Mouse (Mus musculus) liver, embryonic 14.5 days (tissue): Measurements from ENCODE around the gene Atpif1. TPM values are rescaled to one million over a fixed set of nuclear protein-coding genes. Genes with fewer than 3 reads are reported as not detected.

Experiments used
- ATAC-seq: fragments of 200-750 bp; cut with Nextera tagmentation; 2 replicates; pipeline ENCODE4 v1.8.0; 2017; ENCODE audit warnings: moderate number of reproducible peaks, mild to moderate bottlenecking, moderate library complexity; ENCODE audit not compliant: insufficient read depth
- DNase-seq, 3 experiments: peaks; one replicate each; pipeline ENCODE4 v3.0.0-alpha.2; 2012 to 2013; ENCODE audit warnings: low read depth in 3 of 3, low spot score in 3 of 3
- H3K27ac ChIP-seq: fragments of 300-500 bp; sonication (generic); 2 replicates; pipeline ENCODE4 v1.5.1; 2014; ENCODE audit warnings: moderate library complexity, mild to moderate bottlenecking, control low read depth, inconsistent platforms
- H3K27me3 ChIP-seq: fragments of 300-500 bp; sonication (generic); 2 replicates; pipeline ENCODE4 v1.6.1; 2014; ENCODE audit warnings: mild to moderate bottlenecking, low read length, moderate library complexity; ENCODE audit not compliant: control insufficient read depth, insufficient read depth
- H3K36me3 ChIP-seq: fragments of 300-500 bp; sonication (generic); replicated peaks from 2 replicates; pipeline ENCODE4 v1.6.1; 2014; ENCODE audit warnings: low read depth; ENCODE audit not compliant: control insufficient read depth, insufficient read depth
- H3K4me1 ChIP-seq, 2 experiments: fragments of 200-500 bp in 1 of 2; fragments of 300-500 bp in 1 of 2; sonication (generic) in 1 of 2; replicated peaks; 2 replicates each; pipeline ENCODE4 v1.6.1; 2012 to 2014; ENCODE audit warnings: antibody characterized with exemption in 1 of 2, inconsistent platforms in 1 of 2, low read length in 1 of 2; ENCODE audit not compliant: control insufficient read depth in 2 of 2, insufficient read depth in 2 of 2
- H3K4me2 ChIP-seq: fragments of 300-500 bp; sonication (generic); 2 replicates; pipeline ENCODE4 v1.6.1; 2014; ENCODE audit warnings: low read depth, mild to moderate bottlenecking, control low read depth, moderate library complexity
- H3K4me3 ChIP-seq, 2 experiments: fragments of 200-500 bp in 1 of 2; fragments of 300-500 bp in 1 of 2; sonication (generic) in 1 of 2; 2 replicates each; pipeline ENCODE4 v1.5.1; 2012 to 2014; ENCODE audit warnings: low read depth in 2 of 2, low read length in 2 of 2, mild to moderate bottlenecking in 2 of 2, control low read depth in 1 of 2, inconsistent platforms in 1 of 2, moderate library complexity in 1 of 2; ENCODE audit not compliant: insufficient read depth in 1 of 2
- H3K9ac ChIP-seq: fragments of 300-500 bp; sonication (generic); replicated peaks from 2 replicates; pipeline ENCODE4 v1.6.1; 2014; ENCODE audit warnings: mild to moderate bottlenecking, control low read depth, moderate library complexity
- H3K9me3 ChIP-seq: fragments of 300-500 bp; sonication (generic); 2 replicates; pipeline ENCODE4 v1.6.1; 2016; ENCODE audit warnings: low read length, mixed read lengths; ENCODE audit not compliant: control insufficient read depth
- CTCF ChIP-seq: IDR thresholded peaks from 2 replicates; pipeline ENCODE4 v1.5.1; 2016; ENCODE audit warnings: antibody characterized with exemption, low read depth, control low read depth
- EP300 ChIP-seq: IDR thresholded peaks from 2 replicates; pipeline ENCODE4 v1.6.1; 2016; ENCODE audit warnings: antibody characterized with exemption, low read depth
- WGBS: fragments of 180-500 bp; shearing (Covaris S2); extraction: QIAGEN DNeasy Blood & Tissue Kit; methylation state at CpG from one replicate; pipeline ENCODE4 v1.1.7; 2014; ENCODE audit not compliant: insufficient replicate concordance; 5-methylcytosine and 5-hydroxymethylcytosine counted together
- polyA plus RNA-seq, 2 experiments: library from polyadenylated mRNA; depleted of rRNA in 1 of 2; stranded (reverse) in 1 of 2; unstranded in 1 of 2; fragments of >200 nt; fragmentation: Nextera tagmentation in 1 of 2; extraction: Ambion mirVana in 1 of 2; gene quantifications; 2 replicates each; pipeline versions ENCODE4 v1.2.1 to v1.2.3; 2012 to 2014

Atpif1 gene
- polyA plus RNA-seq, 2 experiments, result 902 to 1,811 TPM

DNA sequence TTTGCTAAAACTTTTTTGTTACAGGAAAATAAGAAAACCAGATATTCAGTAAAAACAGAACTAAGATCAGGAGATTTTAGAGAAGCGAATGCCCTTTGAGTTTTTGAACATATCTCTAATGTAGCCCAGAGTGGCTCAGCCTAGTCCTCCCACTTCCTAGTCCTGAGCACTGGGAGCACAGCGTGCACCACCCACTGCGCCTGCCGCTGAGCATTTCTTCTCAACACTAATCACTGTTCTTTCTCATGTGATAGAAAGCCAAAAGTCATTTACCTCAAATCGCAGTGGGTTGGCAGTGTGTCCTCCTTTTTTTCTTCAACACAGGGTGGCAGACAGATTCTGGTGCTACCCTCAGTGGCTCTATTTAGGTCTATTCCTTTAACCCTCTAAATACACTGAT lies 6.0 kb upstream of the Atpif1 start:
- no peak overlapping the region for H3K4me3 ChIP-seq
- no peak overlapping the region for H3K27ac ChIP-seq
- H3K4me1 ChIP-seq, result peaks cover 9 to 15% of the 10 kb centered on the region in 2 experiments
- TF ChIP-seq EP300, result no peak
- no peak for TF ChIP-seq CTCF
- no peak overlapping the region for H3K9ac ChIP-seq
- H3K9me3 ChIP-seq, result no peaks in the 10 kb centered on the region
- WGBS, result 83% methylated on average over 5 of the region's 5 CpGs
- no peak overlapping the region for H3K4me2 ChIP-seq
- no peak for DNase-seq
- H3K36me3 ChIP-seq, result peaks cover 65% of the 10 kb centered on the region
- no peaks in the 10 kb centered on the region for H3K27me3 ChIP-seq
- ATAC-seq, result no peak

DNA sequence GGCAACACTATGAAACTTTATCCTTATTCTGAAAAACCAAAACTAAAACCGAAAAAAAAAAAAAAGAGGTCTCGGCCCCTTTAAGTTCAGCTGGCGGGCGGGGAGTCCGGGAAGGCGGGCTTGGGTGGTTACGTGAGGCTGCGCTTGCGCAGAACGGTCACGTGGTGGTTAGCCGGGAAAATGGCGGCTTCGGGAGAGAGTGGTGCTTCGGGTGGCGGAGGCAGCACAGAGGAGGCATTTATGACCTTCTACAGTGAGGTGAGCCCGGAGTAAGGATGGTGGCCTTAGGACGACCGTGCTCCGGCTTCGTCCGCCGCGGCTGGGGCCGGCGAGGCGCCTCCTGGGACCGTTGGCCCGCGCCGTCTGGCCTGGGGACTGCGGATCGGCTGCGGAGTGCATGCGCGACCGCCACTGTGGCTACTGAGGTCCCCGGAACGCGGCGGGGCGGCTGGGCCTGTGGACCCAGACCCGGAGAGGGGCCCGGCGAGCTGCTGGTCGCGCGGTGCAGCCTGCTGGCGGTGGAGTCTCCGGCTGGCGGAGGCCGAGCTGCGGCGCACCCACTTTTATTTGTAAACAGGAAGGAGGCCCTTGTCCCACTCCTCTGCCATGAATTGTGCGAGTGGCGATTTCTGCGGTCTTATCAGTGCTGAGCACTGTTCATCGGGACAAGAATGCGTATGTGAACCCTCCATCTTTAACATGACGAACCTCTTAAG lies 2.1 kb upstream of the Atpif1 start, which contains the start of gene Dnajc8:
Gene Dnajc8 (plus strand): TSS at position 145 of the 716 bp plus-strand sequence.
- Histone ChIP-seq H3K27ac (peak within 1 kb of the TSS; percentile 96), H3K4me2 (peak within 1 kb of the TSS; percentile 91), H3K9ac (peak within 1 kb of the TSS; percentile 95), H3K4me3 (peak within 1 kb of the TSS; percentile 97 to 98), H3K36me3 (peaks cover 41% of the 10 kb centered on the region), H3K9me3 (no peaks in the 10 kb centered on the region), H3K4me1 (peaks cover 30 to 33% of the 10 kb centered on the region in 2 experiments), H3K27me3 (no peaks in the 10 kb centered on the region)
- WGBS, result under 1% methylated on average over 60 of the region's 60 CpGs
- ATAC-seq, result peak; percentile 59
- peak; percentile 91 to 92 (median 92) for DNase-seq
- TF ChIP-seq CTCF, result no peak
- 0 out of 2 replicates have a peak, but pooled peaks have one; percentile 40 for TF ChIP-seq EP300

DNA sequence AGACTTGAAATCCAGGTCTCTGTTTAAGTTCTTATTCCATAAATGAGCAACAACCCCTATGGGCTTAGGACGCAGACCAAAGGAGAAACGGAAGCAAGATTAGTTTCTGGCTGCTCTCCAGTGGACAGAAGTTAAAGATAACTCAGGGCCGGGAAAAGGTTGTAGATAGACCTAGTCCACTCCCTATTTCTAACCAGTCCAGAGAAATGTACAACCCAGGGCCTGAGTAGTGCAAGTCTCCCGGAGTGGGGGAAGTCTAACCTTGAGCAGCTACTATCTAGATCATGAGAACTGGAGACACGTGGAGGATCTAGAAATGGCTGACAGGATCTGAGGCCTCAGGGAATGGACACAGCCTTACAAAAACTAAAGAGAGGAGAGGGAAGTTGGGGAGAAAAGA lies 963 bp downstream of the Atpif1 start:
- peaks cover 45 to 53% of the 10 kb centered on the region in 2 experiments for H3K4me1 ChIP-seq
- H3K4me3 ChIP-seq, result peak overlapping the region; percentile 83 to 98
- TF ChIP-seq CTCF, result no peak
- no peak for TF ChIP-seq EP300
- H3K9me3 ChIP-seq, result no peaks in the 10 kb centered on the region
- peak overlapping the region; percentile 91 for H3K4me2 ChIP-seq
- H3K27me3 ChIP-seq, result no peaks in the 10 kb centered on the region
- WGBS, result under 1% methylated on average over 5 of the region's 5 CpGs
- no peak for DNase-seq
- peak overlapping the region; percentile 97 for H3K27ac ChIP-seq
- peak; percentile 29 for ATAC-seq
- peak overlapping the region; percentile 97 for H3K9ac ChIP-seq
- peaks cover 32% of the 10 kb centered on the region for H3K36me3 ChIP-seq

DNA sequence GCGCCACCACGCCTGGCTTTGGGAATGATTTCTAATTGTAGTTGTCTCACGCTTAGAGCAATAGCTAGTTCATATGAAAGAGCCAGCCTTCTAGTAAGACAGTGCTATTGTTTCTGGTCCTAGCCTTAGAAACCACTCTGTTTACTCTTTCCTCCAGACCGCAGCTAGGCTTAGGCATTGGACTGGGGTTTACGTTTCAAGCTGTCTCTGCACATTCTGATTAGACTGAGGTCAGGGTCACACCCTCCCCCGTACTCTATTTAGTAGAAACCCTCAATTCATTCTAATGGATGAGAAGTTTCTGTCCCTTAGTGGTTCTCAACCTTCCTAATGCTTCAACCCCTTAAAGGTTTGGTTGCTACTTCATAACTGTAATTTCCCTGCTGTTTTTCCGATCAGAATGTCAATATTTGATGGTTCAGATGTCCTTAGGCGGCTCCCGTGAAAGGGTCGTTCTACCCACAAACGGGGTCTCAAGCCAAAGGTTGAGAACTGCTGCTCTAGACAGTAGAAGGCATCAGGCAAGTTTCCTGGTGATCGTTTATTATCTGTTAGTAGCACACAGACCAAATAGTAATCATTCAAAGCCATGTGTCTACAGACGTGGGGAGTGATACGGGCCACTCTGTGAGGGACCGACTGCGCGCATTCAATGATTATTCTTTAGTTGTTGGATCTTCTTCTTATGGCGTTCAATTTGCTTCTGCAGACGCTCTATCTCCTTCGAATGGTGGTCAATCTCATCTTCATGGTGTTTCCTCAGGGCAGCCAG lies 3.2 kb downstream of the Atpif1 start:
- Histone ChIP-seq H3K27me3 (no peaks in the 10 kb centered on the region), H3K4me2 (peak overlapping the region; percentile 91), H3K27ac (peak overlapping the region; percentile 97), H3K4me3 (peak overlapping the region; percentile 83 to 98), H3K4me1 (peaks cover 42 to 47% of the 10 kb centered on the region in 2 experiments), H3K9ac (peak overlapping the region; percentile 97), H3K9me3 (no peaks in the 10 kb centered on the region), H3K36me3 (peaks cover 29% of the 10 kb centered on the region)
- WGBS, result 18% methylated on average over 20 of the region's 20 CpGs
- TF ChIP-seq EP300 (peak; percentile 96), CTCF (no peak)
- DNase-seq (peak in 2 of 3 experiments; percentile 72 to 77), ATAC-seq (peak; percentile 76)

DNA sequence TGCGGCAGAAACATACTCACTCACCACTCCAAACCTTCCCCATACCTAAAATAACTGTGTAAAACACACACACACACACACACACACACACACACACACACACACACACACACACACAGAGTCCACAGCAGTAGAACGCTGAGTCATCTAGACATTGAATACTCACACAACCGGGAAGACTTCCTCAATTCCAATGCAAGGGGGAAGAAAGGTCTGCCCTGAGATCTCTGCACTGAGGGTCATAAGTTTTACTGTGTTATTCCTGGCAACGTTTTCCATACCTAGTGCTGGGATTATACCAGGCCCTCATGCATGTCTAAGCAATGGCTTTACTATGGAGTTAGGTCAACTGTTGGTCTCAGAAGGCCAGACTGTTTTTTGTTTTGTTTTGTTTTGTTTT lies 4.1 kb downstream of the Atpif1 start:
- DNase-seq, result no peak
- H3K9ac ChIP-seq, result peak overlapping the region; percentile 97
- no peaks in the 10 kb centered on the region for H3K27me3 ChIP-seq

More for the DNA sequence above, 4.1 kb downstream of the Atpif1 start:
- H3K36me3 ChIP-seq, result peaks cover 29% of the 10 kb centered on the region
- H3K27ac ChIP-seq, result peak overlapping the region; percentile 97
- TF ChIP-seq CTCF (no peak), EP300 (no peak)
- peak overlapping the region; percentile 91 for H3K4me2 ChIP-seq
- peaks cover 43 to 48% of the 10 kb centered on the region in 2 experiments for H3K4me1 ChIP-seq
- 16% methylated on average over 4 of the region's 4 CpGs for WGBS
- H3K4me3 ChIP-seq, result peak overlapping the region in 1 of 2 experiments; percentile 23; a peak in 2 of 4 replicates
- no peaks in the 10 kb centered on the region for H3K9me3 ChIP-seq
- no peak for ATAC-seq
